Mouse (Mus musculus) hindbrain, embryonic 11.5 days (tissue): ENCODE measurements around the gene Wwox. TPM values are rescaled to one million over a fixed set of nuclear protein-coding genes. Genes with fewer than 3 reads are reported as not detected.

ENCODE experiments used
- ATAC-seq: fragments of 200-750 bp; cut with Nextera tagmentation; 2 replicates; pipeline ENCODE4 v1.8.0; 2017; ENCODE audit warnings: mild to moderate bottlenecking, moderate TSS enrichment, moderate library complexity; ENCODE audit not compliant: low FRiP score
- DNase-seq: peaks from one replicate; pipeline ENCODE4 v3.0.0-alpha.2; 2015; ENCODE audit warnings: low spot score
- H3K27ac ChIP-seq: fragments of 300-500 bp; sonication (generic); 2 replicates; pipeline ENCODE4 v1.5.1; 2014; ENCODE audit warnings: mild to moderate bottlenecking, low read depth, low read length
- H3K27me3 ChIP-seq: fragments of 300-500 bp; sonication (generic); 2 replicates; pipeline ENCODE4 v1.6.1; 2014; ENCODE audit warnings: mild to moderate bottlenecking, low read length, moderate library complexity, mixed read lengths; ENCODE audit not compliant: control insufficient read depth, insufficient read depth
- H3K36me3 ChIP-seq: fragments of 300-500 bp; sonication (generic); 2 replicates; pipeline ENCODE4 v1.6.1; 2014; ENCODE audit warnings: mild to moderate bottlenecking, low read length, moderate library complexity, mixed read lengths; ENCODE audit not compliant: control insufficient read depth, insufficient read depth
- H3K4me1 ChIP-seq: fragments of 300-500 bp; sonication (generic); replicated peaks from 2 replicates; pipeline ENCODE4 v1.6.1; 2014; ENCODE audit warnings: low read length, mixed read lengths; ENCODE audit not compliant: control insufficient read depth, insufficient read depth
- H3K4me2 ChIP-seq: fragments of 300-500 bp; sonication (generic); replicated peaks from 2 replicates; pipeline ENCODE4 v1.6.1; 2014; ENCODE audit warnings: mild to moderate bottlenecking, low read depth, low read length
- H3K4me3 ChIP-seq: fragments of 300-500 bp; sonication (generic); 2 replicates; pipeline ENCODE4 v1.5.1; 2014; ENCODE audit warnings: low read depth, low read length
- H3K9ac ChIP-seq: fragments of 300-500 bp; sonication (generic); 2 replicates; pipeline ENCODE4 v1.6.1; 2014; ENCODE audit warnings: low read depth, low read length
- H3K9me3 ChIP-seq: fragments of 300-500 bp; sonication (generic); 2 replicates; pipeline ENCODE4 v1.6.1; 2016; ENCODE audit warnings: low read length; ENCODE audit not compliant: control insufficient read depth
- WGBS: fragments of 180-500 bp; shearing (Covaris S2); extraction: QIAGEN DNeasy Blood & Tissue Kit; methylation state at CpG from one replicate; pipeline ENCODE4 v1.1.7; 2014; 5-methylcytosine and 5-hydroxymethylcytosine counted together
- polyA plus RNA-seq: library from polyadenylated mRNA; unstranded; fragments of >200 nt; fragmentation: Nextera tagmentation; extraction: Ambion mirVana; gene quantifications from 2 replicates; pipeline ENCODE4 v1.2.1, GENCODE M21; 2014

The Wwox gene
- polyA plus RNA-seq, 1 experiment from 2014 or later: 14.1 TPM

GRCm38 (mm10) chr8:114591296-114592280 lies 152.1 kb downstream of the Wwox start:
- no peak overlapping the region for H3K9ac ChIP-seq
- H3K4me3 ChIP-seq: no peak overlapping the region
- H3K36me3 ChIP-seq: no peaks in the 10 kb centered on the region
- H3K4me2 ChIP-seq: no peak overlapping the region
- H3K27me3 ChIP-seq: no peaks in the 10 kb centered on the region
- DNase-seq: peak; percentile 41
- no peaks in the 10 kb centered on the region for H3K9me3 ChIP-seq
- WGBS: 49% methylated on average over 26 of the region's 26 CpGs
- ATAC-seq: peak; percentile 55; the same call in 1 of the 2 replicates
- peak overlapping the region; percentile 54 for H3K27ac ChIP-seq
- H3K4me1 ChIP-seq: peaks cover 3% of the 10 kb centered on the region; the same call in 1 of the 2 replicates

DNA sequence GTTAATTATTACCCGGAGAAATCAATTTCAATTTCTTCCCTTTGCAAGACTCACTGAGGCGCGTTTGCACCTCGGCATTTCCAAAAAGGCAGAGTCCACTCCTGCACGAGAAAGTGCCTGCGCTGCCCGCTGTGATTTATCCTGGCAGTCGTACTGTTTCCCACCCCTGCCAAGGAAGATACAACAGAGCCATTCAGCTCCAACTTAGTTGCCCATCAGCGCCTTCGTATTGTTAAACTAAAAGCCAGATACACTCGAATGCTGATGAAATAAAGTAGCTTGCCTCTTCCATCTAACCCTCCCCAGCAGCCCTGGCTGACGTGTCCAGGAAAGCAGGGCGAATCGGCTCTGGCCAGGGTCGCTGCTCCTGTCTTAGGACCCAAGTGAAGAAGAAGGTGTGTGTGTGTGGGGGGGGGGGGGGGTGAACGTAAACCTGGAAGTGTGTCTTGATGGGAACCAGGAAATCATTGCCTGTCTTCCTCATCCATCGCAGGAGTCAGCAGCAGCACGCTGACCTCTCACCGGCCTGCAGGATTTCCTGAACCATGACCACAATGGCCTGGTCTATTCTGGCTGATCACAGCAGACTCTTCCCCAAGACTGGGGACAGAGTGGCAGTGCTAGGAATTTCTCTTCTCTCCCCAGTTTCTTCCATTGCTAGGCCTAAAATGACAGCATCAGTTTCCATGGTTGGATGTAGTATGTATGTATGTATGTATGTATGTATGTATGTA lies 154.1 kb downstream of the Wwox start:
- H3K27ac ChIP-seq: no peak overlapping the region

GRCm38 (mm10) chr8:114594811-114595210 lies 155.4 kb downstream of the Wwox start:
- Histone ChIP-seq H3K36me3 (no peaks in the 10 kb centered on the region), H3K4me1 (peaks cover 8% of the 10 kb centered on the region; the same call in 1 of the 2 replicates), H3K27me3 (no peaks in the 10 kb centered on the region), H3K9ac (no peak overlapping the region), H3K4me3 (no peak overlapping the region), H3K4me2 (no peak overlapping the region), H3K27ac (no peak overlapping the region), H3K9me3 (no peaks in the 10 kb centered on the region)
- ATAC-seq: no peak
- 88% methylated on average over 5 of the region's 5 CpGs for WGBS
- no peak for DNase-seq

More for the DNA sequence above, 154.1 kb downstream of the Wwox start:
- Histone ChIP-seq H3K4me2 (peak overlapping the region; percentile 2; the same call in 1 of the 2 replicates), H3K4me3 (no peak overlapping the region), H3K36me3 (no peaks in the 10 kb centered on the region), H3K9me3 (no peaks in the 10 kb centered on the region), H3K4me1 (peaks cover 3% of the 10 kb centered on the region; the same call in 1 of the 2 replicates), H3K27me3 (no peaks in the 10 kb centered on the region), H3K9ac (no peak overlapping the region)
- 33% methylated on average over 19 of the region's 19 CpGs for WGBS
- ATAC-seq (peak; percentile 20; the same call in 1 of the 2 replicates), DNase-seq (peak; percentile 28)

DNA sequence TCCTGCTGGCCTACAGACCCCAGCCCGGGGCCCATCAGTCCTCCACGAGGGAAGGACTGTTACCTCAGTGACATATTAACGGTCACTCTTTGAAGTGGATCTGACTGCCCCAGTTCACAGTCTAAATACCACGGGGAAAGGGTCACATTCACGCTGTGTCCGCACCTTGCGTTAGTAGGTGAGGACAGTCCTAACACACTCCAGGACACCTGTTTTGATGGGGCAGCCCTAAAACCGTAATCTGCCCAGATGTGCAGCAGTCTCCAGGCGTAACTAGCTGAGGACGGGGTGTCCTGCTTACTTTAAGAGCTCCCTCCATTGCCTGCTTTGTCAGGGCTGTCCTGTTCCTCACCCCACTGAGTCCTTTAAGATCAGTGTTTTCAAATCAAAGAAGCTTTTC lies 160.1 kb downstream of the Wwox start:
- Histone ChIP-seq H3K4me1 (peaks cover 6% of the 10 kb centered on the region; the same call in 1 of the 2 replicates), H3K27me3 (no peaks in the 10 kb centered on the region), H3K9me3 (no peaks in the 10 kb centered on the region), H3K4me2 (no peak overlapping the region), H3K4me3 (no peak overlapping the region), H3K27ac (no peak overlapping the region), H3K36me3 (no peaks in the 10 kb centered on the region), H3K9ac (no peak overlapping the region)
- WGBS: 39% methylated on average over 10 of the region's 10 CpGs
- ATAC-seq (no peak), DNase-seq (no peak)

DNA sequence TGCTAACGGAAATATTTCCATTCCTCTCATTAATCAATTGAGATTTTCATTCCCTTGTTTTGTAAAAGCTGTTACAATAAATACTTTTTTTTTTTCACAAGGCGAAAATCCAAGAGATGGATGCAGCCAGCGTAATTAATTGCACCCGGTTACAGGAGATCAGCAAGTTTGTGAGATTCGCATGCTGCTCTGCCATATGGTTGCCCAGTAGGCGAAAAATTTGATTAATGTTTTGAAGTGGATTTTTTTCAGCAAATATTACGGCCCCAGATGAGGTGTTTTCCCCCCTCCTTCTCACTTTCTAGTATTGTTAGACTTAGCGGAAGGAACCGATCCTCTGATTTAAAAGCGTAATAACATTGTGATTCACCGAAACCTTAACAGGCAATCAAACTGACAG lies 160.7 kb downstream of the Wwox start:
- no peak overlapping the region for H3K27ac ChIP-seq
- no peak for ATAC-seq
- no peak overlapping the region for H3K9ac ChIP-seq
- no peaks in the 10 kb centered on the region for H3K36me3 ChIP-seq
- DNase-seq: no peak
- H3K4me2 ChIP-seq: no peak overlapping the region
- H3K4me3 ChIP-seq: no peak overlapping the region
- no peaks in the 10 kb centered on the region for H3K9me3 ChIP-seq
- no peaks in the 10 kb centered on the region for H3K27me3 ChIP-seq
- peaks cover 6% of the 10 kb centered on the region; the same call in 1 of the 2 replicates for H3K4me1 ChIP-seq
- WGBS: 52% methylated on average over 11 of the region's 11 CpGs

DNA sequence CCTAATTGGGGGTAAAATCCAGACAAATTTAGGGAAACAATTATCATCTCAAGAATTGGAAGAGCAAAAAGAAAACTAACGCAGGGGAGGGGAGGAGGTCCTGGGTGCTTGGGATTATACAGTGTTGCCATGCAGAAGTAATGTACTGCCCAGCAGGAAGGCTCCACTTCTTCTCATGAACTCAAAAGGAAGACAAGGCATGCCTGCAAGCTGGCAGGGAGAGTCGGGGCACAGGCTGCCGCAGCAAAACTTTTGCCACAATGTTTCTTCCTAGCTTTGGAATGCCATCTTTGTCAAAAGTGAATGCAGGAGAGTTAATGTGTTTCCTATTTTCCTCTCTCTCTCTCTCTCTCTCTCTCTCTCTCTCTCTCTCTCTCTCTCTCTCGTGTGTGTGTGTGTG lies 163.6 kb downstream of the Wwox start:
- Histone ChIP-seq H3K36me3 (no peaks in the 10 kb centered on the region), H3K4me1 (peaks cover 6% of the 10 kb centered on the region; the same call in 1 of the 2 replicates), H3K9me3 (no peaks in the 10 kb centered on the region), H3K4me3 (no peak overlapping the region), H3K4me2 (no peak overlapping the region), H3K9ac (no peak overlapping the region), H3K27me3 (no peaks in the 10 kb centered on the region), H3K27ac (no peak overlapping the region)
- DNase-seq (no peak), ATAC-seq (no peak)
- WGBS: 19% methylated on average over 3 of the region's 4 CpGs

GRCm38 (mm10) chr8:114603561-114603960 lies 164.1 kb downstream of the Wwox start:
- Histone ChIP-seq H3K4me3 (no peak overlapping the region), H3K4me1 (peaks cover 6% of the 10 kb centered on the region; the same call in 1 of the 2 replicates), H3K9me3 (no peaks in the 10 kb centered on the region), H3K9ac (no peak overlapping the region), H3K27ac (no peak overlapping the region), H3K36me3 (no peaks in the 10 kb centered on the region), H3K4me2 (no peak overlapping the region), H3K27me3 (no peaks in the 10 kb centered on the region)
- WGBS: 26% methylated on average over 6 of the region's 6 CpGs
- no peak for ATAC-seq
- no peak for DNase-seq

- Histone ChIP-seq H3K4me1 (peaks cover 6% of the 10 kb centered on the region; the same call in 1 of the 2 replicates), H3K9ac (no peak overlapping the region), H3K27ac (no peak overlapping the region), H3K4me2 (no peak overlapping the region; the same call in 1 of the 2 replicates), H3K27me3 (no peaks in the 10 kb centered on the region), H3K36me3 (no peaks in the 10 kb centered on the region), H3K4me3 (no peak overlapping the region), H3K9me3 (no peaks in the 10 kb centered on the region)
- whole genome bisulfite sequencing: 20% methylated on average over 16 of the region's 16 CpGs
- ATAC-seq: 0 out of 2 replicates have a peak, but pooled peaks have one; percentile 19
- DNase-seq: no peak
These were observed 164.9 kb downstream of the Wwox start for GRCm38 (mm10) chr8:114604315-114604714.
